8 mouse cellular contexts compared by ENCODE assay signal in genomic region chr15:89622312-89622958, GRCm38 (mm10). TPM values are rescaled to one million over a fixed set of nuclear protein-coding genes. Genes with fewer than 3 reads are reported as not detected.
DNase-seq lines count a peak whose midpoint lies in the region; ATAC-seq and TF ChIP-seq lines count a peak whose summit lies in the region.

No protein-coding gene starts in this region.

- H3K4me2 ChIP-seq in forebrain, embryonic 13.5 days, result no peak overlapping the region
- no peak overlapping the region for H3K4me2 ChIP-seq in kidney, postnatal 0 days (ENCODE audit: low read length)

- H3K4me1 ChIP-seq in forebrain, embryonic 13.5 days, result no peaks in the 10 kb centered on the region
- no peaks in the 10 kb centered on the region for H3K4me1 ChIP-seq in kidney, postnatal 0 days (replicated peaks; ENCODE audit: insufficient read depth, low read length)
- no peaks in the 10 kb centered on the region for H3K4me1 ChIP-seq in small intestine, adult 2 months (ENCODE audit: control insufficient read depth, insufficient read depth, insufficient read length, low read length)

- H3K27ac ChIP-seq in forebrain, embryonic 13.5 days, result no peak overlapping the region
- no peak overlapping the region for H3K27ac ChIP-seq in kidney, postnatal 0 days
- H3K27ac ChIP-seq in small intestine, adult 2 months (ENCODE audit: insufficient read depth, low read depth, low read length), result no peak overlapping the region

- 74% methylated on average over 12 of the region's 12 CpGs for WGBS in forebrain, embryonic 13.5 days
- 78% methylated on average over 12 of the region's 12 CpGs for whole genome bisulfite sequencing in kidney, postnatal 0 days
- 77% methylated on average over 12 of the region's 12 CpGs for WGBS in small intestine, adult 2 months

- TF ChIP-seq POLR2A in small intestine, adult 2 months (IDR thresholded peaks at IDR 0.05; ENCODE audit: low read depth, low read length), result no peak

- no peaks in the 10 kb centered on the region for H3K36me3 ChIP-seq in forebrain, embryonic 13.5 days (ENCODE audit: poor library complexity, severe bottlenecking)
- H3K36me3 ChIP-seq in kidney, postnatal 0 days (ENCODE audit: insufficient read depth, low read length), result no peaks in the 10 kb centered on the region
- H3K36me3 ChIP-seq in small intestine, adult 2 months (ENCODE audit: control insufficient read depth, insufficient read depth, low read length), result no peaks in the 10 kb centered on the region

- no peaks in the 10 kb centered on the region for H3K27me3 ChIP-seq in forebrain, embryonic 13.5 days
- no peaks in the 10 kb centered on the region for H3K27me3 ChIP-seq in kidney, postnatal 0 days (ENCODE audit: insufficient read depth, low read length)
- no peaks in the 10 kb centered on the region for H3K27me3 ChIP-seq in small intestine, adult 2 months (ENCODE audit: control insufficient read depth, insufficient read depth, low read length)

- TF ChIP-seq CTCF in kidney, postnatal 0 days (IDR thresholded peaks at IDR 0.05; ENCODE audit: low read depth), result peak; percentile 83
- peak; percentile 36; the same call in 1 of the 2 replicates for TF ChIP-seq CTCF in small intestine, adult 2 months (IDR thresholded peaks at IDR 0.05; ENCODE audit: extremely low read depth, insufficient read length, insufficient replicate concordance, low read depth, low read length)

- no peak overlapping the region for H3K9ac ChIP-seq in forebrain, embryonic 13.5 days
- H3K9ac ChIP-seq in kidney, postnatal 0 days (ENCODE audit: low read depth, low read length), result no peak overlapping the region

- DNase-seq in 3T3-L1 (ENCODE audit: low read depth, low spot score), result peak; percentile 66
- DNase-seq in B cell, adult 2 months, result peak; percentile 13 to 18
- peak; percentile 4 for DNase-seq in c-Kit-negative CD71-positive TER-119-positive erythroid progenitor cells, embryonic 14.5 days (ENCODE audit: low read depth, low spot score)
- DNase-seq in kidney, postnatal 0 days (ENCODE audit: low spot score), result peak; percentile 73
- peak; percentile 14 to 23 for DNase-seq in lung, postnatal 4 days
- DNase-seq in gastrocnemius, adult 8-10 months (ENCODE audit: low spot score in 2 of 2), result no peak

- ATAC-seq in forebrain, embryonic 13.5 days, result peak; percentile 53
- ATAC-seq in kidney, postnatal 0 days (replicated peaks; ENCODE audit: low FRiP score, low read depth), result no peak

- H3K9me3 ChIP-seq in forebrain, embryonic 13.5 days (replicated peaks), result no peaks in the 10 kb centered on the region
- no peaks in the 10 kb centered on the region for H3K9me3 ChIP-seq in kidney, postnatal 0 days (replicated peaks; ENCODE audit: low read length)

- H3K4me3 ChIP-seq in forebrain, embryonic 13.5 days, result no peak overlapping the region
- H3K4me3 ChIP-seq in kidney, postnatal 0 days (replicated peaks; ENCODE audit: low read depth, low read length), result no peak overlapping the region
- H3K4me3 ChIP-seq in small intestine, adult 2 months (ENCODE audit: low read depth, low read length), result no peak overlapping the region

RNA-seq across cellular contexts. Expression of gene Rabl2, which starts 30.7 kb away (rescaled TPM):
- polyA plus RNA-seq in forebrain, embryonic 13.5 days (2015; fragmentation: Nextera tagmentation; extraction: Ambion mirVana), result 55.1 and 56.4 TPM in 2 replicates
- polyA plus RNA-seq in kidney, postnatal 0 days (2015; fragmentation: Nextera tagmentation; extraction: Ambion mirVana), result 38.0 and 39.8 TPM in 2 replicates
- 2.4 and 3.1 TPM in 2 replicates for polyA plus RNA-seq in small intestine, adult 2 months (2012; rRNA removed)
- total RNA-seq in gastrocnemius, adult 8-10 months (2022), result 1 to 10 TPM; 2.2 to 3.0 (median 2.6) TPM

RNA-seq across cellular contexts. Expression of gene Acr, which starts 54.3 kb away (rescaled TPM):
- polyA plus RNA-seq in forebrain, embryonic 13.5 days (2015; fragmentation: Nextera tagmentation; extraction: Ambion mirVana), result 1.2 and 1.8 TPM in 2 replicates
- not detected in 2 replicates for polyA plus RNA-seq in kidney, postnatal 0 days (2015; fragmentation: Nextera tagmentation; extraction: Ambion mirVana)
- 0.19 and 0.56 TPM in 2 replicates for polyA plus RNA-seq in small intestine, adult 2 months (2012; rRNA removed)
- total RNA-seq in gastrocnemius, adult 8-10 months (2022), result under 1 TPM in 1 of 4 experiments, not detected in 3; 0.51 TPM

Comparison
In these comparisons a context has a peak if more than half of its experiments do, and no peak if none do; other contexts are left out.
1. DNase-seq: peak in 3T3-L1 (single experiment), B cell, adult 2 months (2 of 2), c-Kit-negative CD71-positive TER-119-positive erythroid progenitor cells, embryonic 14.5 days (single experiment), kidney, postnatal 0 days (single experiment) and lung, postnatal 4 days (2 of 2); none in gastrocnemius, adult 8-10 months (0 of 2).